Mouse (Mus musculus) retina, postnatal 7 days (tissue): ENCODE measurements around the gene Hmcn1.

Experiments
- DNase-seq: peaks from one replicate; pipeline ENCODE4 v3.0.0-alpha.2; 2012; ENCODE audit warnings: low read depth, low spot score

Hmcn1 gene

GRCm38 (mm10) chr1:150783070-150783842 lies 210.0 kb downstream of the Hmcn1 start:
- no peak for DNase-seq

- no peak for DNase-seq
Observed at GRCm38 (mm10) chr1:150779902-150780301, 213.3 kb downstream of the Hmcn1 start.

GRCm38 (mm10) chr1:150776741-150777140 lies 216.5 kb downstream of the Hmcn1 start:
- no peak for DNase-seq

- no peak for DNase-seq
Observed at GRCm38 (mm10) chr1:150775742-150776141, 217.5 kb downstream of the Hmcn1 start.

GRCm38 (mm10) chr1:150772958-150773357 lies 220.3 kb downstream of the Hmcn1 start:
- no peak for DNase-seq

- DNase-seq = no peak
Observed at GRCm38 (mm10) chr1:150770948-150771521, 222.2 kb downstream of the Hmcn1 start.

- DNase-seq = no peak
Observed at GRCm38 (mm10) chr1:150769836-150770235, 223.4 kb downstream of the Hmcn1 start.

- no peak for DNase-seq
Observed at GRCm38 (mm10) chr1:150761678-150762077, 231.6 kb downstream of the Hmcn1 start.

GRCm38 (mm10) chr1:150760801-150761331 lies 232.4 kb downstream of the Hmcn1 start:
- DNase-seq = no peak

GRCm38 (mm10) chr1:150759476-150760079 lies 233.7 kb downstream of the Hmcn1 start:
- DNase-seq = no peak

GRCm38 (mm10) chr1:150753920-150754319 lies 239.3 kb downstream of the Hmcn1 start:
- no peak for DNase-seq

- no peak for DNase-seq
Observed at GRCm38 (mm10) chr1:150748783-150749182, 244.5 kb downstream of the Hmcn1 start.

- DNase-seq = no peak
Observed at GRCm38 (mm10) chr1:150747771-150748170, 245.5 kb downstream of the Hmcn1 start.

GRCm38 (mm10) chr1:150743097-150743843 lies 250.0 kb downstream of the Hmcn1 start:
- DNase-seq = no peak

GRCm38 (mm10) chr1:150742376-150743087 lies 250.7 kb downstream of the Hmcn1 start:
- no peak for DNase-seq

- no peak for DNase-seq
Observed at GRCm38 (mm10) chr1:150711438-150711837, 281.8 kb downstream of the Hmcn1 start.

- no peak for DNase-seq
Observed at GRCm38 (mm10) chr1:150706502-150706901, 286.7 kb downstream of the Hmcn1 start.

GRCm38 (mm10) chr1:150697749-150698148 lies 295.5 kb downstream of the Hmcn1 start:
- no peak for DNase-seq

- no peak for DNase-seq
Observed at GRCm38 (mm10) chr1:150682044-150682443, 311.2 kb downstream of the Hmcn1 start.

- no peak for DNase-seq
Observed at GRCm38 (mm10) chr1:150681433-150681832, 311.8 kb downstream of the Hmcn1 start.

GRCm38 (mm10) chr1:150681006-150681405 lies 312.2 kb downstream of the Hmcn1 start:
- DNase-seq = no peak
